Mouse (Mus musculus) hindlimb bud, embryonic 11.5 days (tissue): ENCODE results near the gene Olfr401.
"Not testable (repeated sequence)": the region's sequence is repeated elsewhere in the genome, so short reads cannot be mapped to it uniquely, and the experiment has no call there.

Experiments used
- DNase-seq: peaks from one replicate; pipeline ENCODE4 v3.0.0-alpha.2; 2012; ENCODE audit warnings: low read depth, low spot score; ENCODE audit errors: extremely low spot score

Olfr401 gene

GRCm38 (mm10) chr11:74113412-74113811, at the start of gene Olfr401:
Olfr401 (plus strand) TSS chr11:74113712.
- no peak for DNase-seq

- no peak for DNase-seq
Measured at GRCm38 (mm10) chr11:74069655-74070054, 43.9 kb upstream of the Olfr401 start, which contains the start of gene Zfp616. Zfp616 (plus strand) TSS chr11:74069955.

- DNase-seq = no peak
Measured at GRCm38 (mm10) chr11:74100724-74101123, 12.8 kb upstream of the Olfr401 start.

- DNase-seq = no peak
Measured at GRCm38 (mm10) chr11:74101507-74101906, 12.0 kb upstream of the Olfr401 start.

- no peak for DNase-seq
Measured at GRCm38 (mm10) chr11:74105066-74105465, 8.4 kb upstream of the Olfr401 start.

GRCm38 (mm10) chr11:74140001-74140400, 26.5 kb downstream of the Olfr401 start:
- DNase-seq = not testable (repeated sequence)

GRCm38 (mm10) chr11:74145866-74146265, 32.4 kb downstream of the Olfr401 start:
- DNase-seq = no peak

GRCm38 (mm10) chr11:74153229-74153628, 39.7 kb downstream of the Olfr401 start, which contains the start of gene Olfr402:
Olfr402 (plus strand) TSS chr11:74153529.
- DNase-seq = no peak

GRCm38 (mm10) chr11:74168771-74169170, 55.3 kb downstream of the Olfr401 start:
- DNase-seq = no peak
